Mouse (Mus musculus) liver, embryonic 14.5 days (tissue): ENCODE results near the gene 4930544D05Rik.

Experiments
- CTCF ChIP-seq: IDR thresholded peaks from 2 replicates; pipeline ENCODE4 v1.5.1; 2016; ENCODE audit warnings: antibody characterized with exemption, low read depth, control low read depth
- EP300 ChIP-seq: IDR thresholded peaks from 2 replicates; pipeline ENCODE4 v1.6.1; 2016; ENCODE audit warnings: antibody characterized with exemption, low read depth

DNA sequence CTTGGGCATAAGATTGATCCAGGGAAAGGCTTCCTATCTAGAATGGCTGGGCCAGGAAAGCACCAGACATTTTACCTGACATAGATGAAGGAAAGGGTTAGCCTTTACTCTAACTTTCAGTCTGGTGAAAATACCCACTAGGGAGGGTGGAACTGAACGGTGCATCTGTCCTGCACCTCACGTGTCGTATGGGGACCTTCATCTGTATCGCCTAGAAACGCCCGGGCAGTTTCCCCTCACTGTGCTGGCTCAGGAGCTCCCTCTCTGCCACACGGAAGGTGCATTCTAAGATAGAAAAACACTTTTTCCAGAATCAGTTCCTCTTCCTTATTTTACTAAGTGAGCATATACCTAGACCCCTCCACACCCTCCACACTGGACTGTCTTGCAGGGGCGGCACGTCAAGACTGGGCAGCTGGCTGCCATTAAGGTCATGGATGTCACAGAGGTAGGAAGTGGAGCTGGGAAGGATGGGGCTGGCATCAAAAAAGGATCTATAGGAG lies 17.1 kb upstream of the 4930544D05Rik start:
- no peak for TF ChIP-seq CTCF
- TF ChIP-seq EP300 = no peak
